Mouse (Mus musculus): Measurements from ENCODE around the gene Tcf7.

DNA sequence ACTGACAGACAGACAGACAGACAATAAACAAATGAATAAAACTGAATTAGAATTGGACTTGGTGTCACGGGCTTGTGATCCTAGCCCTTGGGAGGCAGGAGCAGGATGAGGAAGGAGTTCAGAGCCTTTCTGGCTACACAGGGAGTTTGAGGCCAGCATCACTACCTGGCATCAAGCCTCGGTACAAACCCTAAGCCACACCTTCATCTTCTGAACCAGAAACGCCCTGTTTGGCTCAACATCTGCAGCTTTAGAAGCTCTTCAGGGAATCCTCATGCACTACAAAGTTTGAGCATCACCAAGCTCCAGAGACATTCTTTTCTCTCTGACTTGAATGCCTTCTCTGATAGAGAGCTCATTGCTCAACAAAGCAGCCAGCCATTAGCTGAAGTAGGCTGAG is 38.7 kb upstream of the Tcf7 start:
- TF ChIP-seq CTCF (IDR thresholded peaks at IDR 0.05; ENCODE audit: borderline replicate concordance, insufficient read depth, low read depth, low read length): no peak
- TF ChIP-seq POLR2A (IDR thresholded peaks at IDR 0.05; ENCODE audit: borderline replicate concordance, insufficient read depth, low read length): no peak

Data from cerebellum, adult 2 months (tissue).